Mouse (Mus musculus) frontal cortex, postnatal 10 days (tissue): Measurements from ENCODE around the gene Taf5.
A peak's percentile ranks its signal among the peaks of the same experiment; 100 is the strongest.

Experiments used
- DNase-seq, 2 experiments: peaks; one replicate each; pipeline ENCODE4 v3.0.0; 2022; ENCODE audit warnings: low spot score in 2 of 2, mixed read lengths in 1 of 2

The Taf5 gene

DNA sequence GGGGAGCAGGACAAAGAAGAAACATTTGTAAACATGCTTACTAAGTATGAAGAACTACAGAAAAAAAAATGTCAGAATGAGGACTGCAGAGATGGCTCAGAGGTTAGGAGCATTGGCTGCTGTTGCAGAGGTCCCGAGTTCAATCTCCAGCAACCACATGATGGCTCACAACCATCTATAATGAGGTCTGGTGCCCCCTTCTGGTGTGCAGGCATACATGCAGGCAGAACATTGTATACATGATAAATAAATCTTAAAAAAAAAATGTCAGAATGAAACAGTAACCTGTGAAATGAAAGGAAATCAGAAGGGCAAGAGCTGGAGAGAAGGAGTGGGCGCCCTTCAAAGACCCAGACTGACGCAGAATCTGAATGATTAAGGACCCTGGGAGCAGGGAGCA, 1.7 kb upstream of the Taf5 start:
- DNase-seq: no peak

DNA sequence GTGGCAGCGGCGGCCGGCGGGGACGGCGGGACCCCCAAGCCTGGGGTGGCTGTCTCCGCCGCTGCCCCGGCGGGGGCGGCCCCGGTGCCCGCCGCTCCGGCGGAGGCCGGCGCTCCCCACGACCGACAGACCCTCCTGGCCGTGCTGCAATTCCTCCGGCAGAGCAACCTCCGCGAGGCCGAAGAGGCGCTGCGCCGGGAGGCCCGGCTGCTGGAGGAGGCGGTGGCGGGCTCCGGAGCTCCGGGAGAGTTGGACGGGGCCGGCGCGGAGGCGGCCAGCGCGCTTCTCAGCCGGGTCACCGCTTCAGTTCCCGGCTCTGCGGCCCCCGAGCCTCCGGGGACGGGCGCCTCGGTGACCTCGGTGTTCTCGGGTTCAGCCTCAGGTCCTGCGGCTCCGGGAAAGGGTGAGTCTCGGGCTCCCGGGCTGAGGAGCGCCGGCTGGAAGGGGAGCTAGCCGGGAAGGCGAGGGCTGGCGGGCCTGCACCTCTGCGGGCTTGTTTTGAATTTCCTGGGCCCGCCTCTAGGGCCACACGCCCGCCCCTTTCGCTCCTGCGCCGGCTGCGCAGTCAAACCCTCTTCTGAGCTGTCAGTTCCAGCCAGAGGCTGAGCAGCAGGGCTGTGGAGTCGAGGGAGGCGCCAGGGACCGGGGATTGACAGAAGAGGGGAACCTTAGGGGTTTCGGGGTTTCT, 522 bp downstream of the Taf5 start:
- DNase-seq: peak; percentile 76 to 82

DNA sequence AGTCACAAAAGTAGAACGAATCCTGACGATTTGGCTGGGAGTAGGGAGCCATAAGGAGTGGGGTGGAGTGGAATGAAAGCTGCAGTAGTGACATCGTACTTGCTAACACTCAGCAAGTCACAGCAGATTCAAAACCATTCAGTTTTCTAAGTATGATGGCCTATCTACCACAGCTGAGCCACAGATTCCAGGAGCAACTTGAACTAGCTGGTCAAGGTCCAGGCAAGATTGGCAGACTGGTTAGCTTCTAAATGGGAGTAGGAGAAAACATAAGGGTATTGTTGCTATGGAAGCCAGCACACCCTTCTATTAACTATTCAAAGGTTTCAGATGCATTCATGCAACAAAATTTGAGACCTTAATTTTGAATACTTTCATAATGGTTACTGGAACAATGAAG, 20.7 kb downstream of the Taf5 start:
- no peak for DNase-seq

DNA sequence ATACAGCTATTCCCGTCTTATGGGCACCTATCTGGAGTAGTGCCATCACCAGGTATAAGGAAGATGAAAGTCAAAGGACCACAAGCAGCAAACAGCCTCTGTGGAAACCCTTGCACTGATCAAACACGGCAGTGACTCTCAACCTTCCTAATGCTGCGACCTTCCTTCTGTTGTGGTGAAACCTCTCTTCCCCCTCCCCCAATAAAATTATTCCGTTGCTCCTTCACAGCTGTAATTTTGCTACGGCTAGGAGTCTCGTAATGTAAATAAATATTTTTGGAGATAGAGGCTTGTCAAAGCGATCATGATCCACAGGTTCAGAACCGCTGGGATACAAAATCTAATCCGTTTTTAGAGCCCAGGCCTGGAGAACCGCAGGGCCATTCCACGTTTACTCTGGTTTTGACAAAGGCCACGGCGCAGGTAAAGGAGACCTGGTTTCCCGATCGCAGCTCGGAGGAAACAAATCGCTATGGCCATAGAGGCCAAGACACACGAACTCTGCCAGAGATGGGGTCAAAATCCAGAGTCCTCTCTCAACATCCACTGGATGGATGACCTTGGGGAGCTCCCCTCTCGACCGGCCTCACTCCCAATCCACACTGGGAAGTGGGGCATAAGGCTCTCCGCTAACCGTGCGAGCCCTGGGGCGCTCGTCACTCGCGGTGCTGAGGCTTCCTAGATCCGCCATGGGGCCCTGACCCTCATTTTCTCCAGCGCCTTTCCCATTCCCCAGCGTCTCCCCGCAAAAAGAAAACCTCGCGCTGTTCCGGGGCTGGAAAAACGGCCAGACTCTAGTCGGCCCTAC, 22.4 kb downstream of the Taf5 start:
- no peak for DNase-seq

DNA sequence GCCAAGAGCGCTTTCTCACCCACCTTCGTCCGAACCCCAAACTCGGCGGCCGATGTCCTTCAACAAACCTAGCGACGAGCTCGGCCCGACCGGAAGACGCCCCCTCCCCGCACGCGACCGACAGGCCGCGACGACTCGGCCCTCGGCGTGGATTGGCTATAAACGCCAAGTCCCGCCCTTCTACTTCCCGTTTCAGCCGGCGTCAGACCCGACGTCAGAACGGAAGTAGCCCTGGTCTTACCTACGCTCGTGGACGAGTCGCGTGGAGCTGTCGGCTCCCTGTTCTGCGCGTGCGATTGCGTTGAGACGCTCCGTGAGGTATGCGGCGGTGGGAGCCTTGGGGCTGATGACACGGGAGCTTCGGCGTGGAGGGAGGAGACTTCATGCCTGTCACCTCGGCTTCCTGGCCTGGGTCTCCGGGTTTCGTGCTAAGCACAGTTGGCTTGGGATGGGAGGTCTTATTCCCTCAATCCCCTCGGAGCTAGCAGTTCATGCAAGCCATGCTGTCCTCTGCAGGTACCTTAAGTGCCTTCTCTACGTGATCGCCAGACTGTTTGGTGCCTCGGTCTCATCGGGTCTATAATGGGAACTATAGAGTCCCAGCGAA, 23.1 kb downstream of the Taf5 start, which contains the start of the genes Usmg5 and Pdcd11:
Usmg5 (minus strand) TSS at position 98 of the 607 bp plus-strand sequence.
Pdcd11 (plus strand) TSS at position 219 of the 607 bp plus-strand sequence.
- peak; percentile 94 to 97 for DNase-seq

DNA sequence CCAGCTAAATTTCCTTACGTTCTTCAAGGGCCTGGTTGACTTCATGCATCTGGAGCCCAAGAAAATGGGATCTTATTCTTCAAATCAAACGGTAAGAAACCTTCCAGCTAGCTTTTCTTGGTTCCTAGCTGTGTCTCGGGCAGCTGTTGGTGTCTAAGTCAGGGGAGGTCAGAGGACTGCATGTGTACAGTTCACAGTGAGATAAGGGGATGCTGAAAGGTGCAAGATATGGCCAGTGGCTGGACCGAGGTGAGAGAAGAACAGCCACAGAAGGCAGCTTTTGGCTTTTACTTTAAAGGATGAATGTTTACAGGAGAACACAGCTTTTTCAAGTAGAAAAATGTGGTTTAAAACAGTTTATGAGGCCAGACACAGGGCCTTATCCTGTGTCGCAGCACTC, 33.5 kb downstream of the Taf5 start:
- DNase-seq: no peak

DNA sequence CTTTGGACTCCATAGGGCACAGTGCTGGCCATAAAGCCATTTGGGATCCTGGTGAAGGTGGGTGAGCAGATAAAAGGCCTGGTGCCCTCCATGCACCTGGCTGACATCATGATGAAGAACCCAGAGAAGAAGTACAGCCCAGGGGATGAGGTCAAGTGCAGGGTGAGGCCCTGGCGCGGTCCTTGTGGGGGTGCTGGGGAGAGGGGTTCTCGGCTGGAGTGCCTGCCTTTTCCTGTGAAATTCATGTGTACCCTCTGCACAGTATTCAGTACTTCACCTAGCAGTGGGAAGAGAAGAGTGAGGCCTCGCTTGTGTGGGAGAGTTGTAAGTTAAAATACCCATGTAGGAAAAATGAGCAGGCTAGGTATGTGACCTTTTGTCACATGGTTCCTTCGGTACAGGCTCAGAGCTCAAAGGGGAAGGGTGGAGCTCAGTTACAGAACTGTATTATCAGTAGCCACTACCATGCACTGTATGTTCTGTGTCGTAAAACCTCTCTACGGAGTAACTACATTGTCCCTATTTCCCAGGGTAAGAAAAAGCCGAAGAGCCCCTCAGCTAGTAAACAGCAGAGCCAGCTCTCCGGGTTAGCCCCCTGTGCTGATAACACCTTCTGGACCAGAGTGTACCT, 37.2 kb downstream of the Taf5 start:
- DNase-seq: no peak

DNA sequence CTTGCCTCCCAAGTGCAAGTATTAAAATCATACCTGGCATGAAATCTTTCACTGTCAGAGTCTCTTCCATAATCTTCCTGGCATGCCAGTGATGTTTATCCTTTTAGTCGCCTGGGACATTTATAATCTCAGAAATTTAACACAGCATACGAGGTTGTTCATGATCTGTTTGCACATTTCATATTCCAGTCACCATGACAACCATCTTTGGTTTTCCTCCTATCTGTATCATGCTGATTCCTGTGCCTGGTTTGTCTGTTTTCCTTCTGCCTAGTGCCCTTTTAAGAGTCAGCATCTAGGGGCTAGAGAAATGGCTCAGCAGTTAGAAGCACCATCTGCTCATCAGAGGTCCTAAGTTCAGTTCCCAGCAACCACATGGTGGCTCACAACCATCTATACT, 51.1 kb downstream of the Taf5 start:
- DNase-seq: no peak

DNA sequence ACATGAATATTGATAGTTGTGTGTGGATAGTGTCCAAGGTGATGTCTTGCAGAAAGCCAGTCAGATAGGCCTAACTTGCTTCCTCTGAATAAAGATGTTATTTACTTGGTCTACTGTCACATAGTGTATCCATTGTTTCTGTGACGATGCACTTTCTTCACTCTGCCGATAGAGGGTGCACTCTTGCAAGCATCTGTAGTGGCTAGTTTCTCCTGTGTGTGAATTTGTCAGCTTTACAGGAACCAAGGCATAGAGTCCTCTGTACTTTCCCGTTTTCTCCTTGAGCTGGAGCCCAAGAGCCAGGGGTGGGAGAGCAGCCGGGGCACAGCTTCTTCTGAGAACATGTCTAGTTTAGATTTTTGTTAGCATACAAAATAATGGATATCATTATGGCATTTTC, 53.5 kb downstream of the Taf5 start:
- no peak for DNase-seq

DNA sequence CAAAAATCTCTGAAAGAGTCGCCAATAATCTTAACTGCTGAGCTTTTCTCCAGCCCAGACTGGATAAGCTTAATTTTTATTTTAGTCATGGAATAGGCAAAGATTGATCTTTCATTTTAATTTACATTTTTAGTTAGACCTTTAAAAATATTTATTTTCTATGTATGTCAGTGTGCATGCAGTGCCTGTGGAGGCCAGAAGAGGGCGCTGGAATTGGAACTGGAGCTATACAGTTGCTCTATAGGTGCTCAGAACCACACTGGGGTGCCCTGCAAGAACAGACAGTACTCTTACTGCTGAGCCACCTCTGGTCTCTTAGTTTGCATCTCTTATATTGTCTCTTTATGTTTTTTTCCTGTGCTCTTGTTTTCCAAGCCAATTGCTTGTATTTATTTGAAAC, 55.3 kb downstream of the Taf5 start:
- DNase-seq: no peak

DNA sequence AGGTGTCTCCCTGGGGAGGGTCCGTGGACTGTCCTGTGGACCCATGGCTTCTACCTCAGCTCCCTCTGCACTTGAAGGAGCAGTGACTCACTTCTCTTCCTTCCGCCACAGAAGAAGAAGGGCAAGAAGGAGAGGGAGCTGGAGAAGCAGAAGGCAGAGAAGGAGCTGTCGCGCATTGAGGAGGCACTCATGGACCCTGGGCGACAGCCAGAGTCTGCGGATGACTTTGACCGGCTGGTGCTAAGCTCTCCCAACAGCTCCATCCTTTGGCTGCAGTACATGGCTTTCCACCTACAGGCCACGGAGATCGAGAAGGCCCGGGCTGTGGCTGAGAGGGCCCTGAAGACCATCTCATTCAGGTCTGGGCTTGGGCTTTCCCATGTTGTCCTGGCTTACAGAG, 60.6 kb downstream of the Taf5 start:
- DNase-seq: no peak

DNA sequence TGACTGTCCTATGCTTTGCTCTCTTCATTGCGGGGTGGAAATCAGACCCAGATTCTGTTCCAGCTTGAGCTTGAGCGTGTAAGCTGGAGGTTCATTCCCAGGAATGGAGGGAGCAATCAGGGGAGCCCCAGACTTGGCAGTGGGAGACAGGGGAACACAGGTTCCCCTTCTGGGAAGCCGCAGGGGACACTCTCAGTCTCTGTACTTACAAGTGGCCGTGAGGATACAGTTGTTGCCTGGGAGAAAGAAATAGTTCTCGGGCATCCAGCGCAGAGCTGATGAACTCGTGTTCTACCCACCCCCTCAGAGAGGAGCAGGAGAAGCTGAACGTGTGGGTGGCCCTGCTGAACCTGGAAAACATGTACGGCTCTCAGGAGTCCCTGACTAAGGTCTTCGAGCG, 61.3 kb downstream of the Taf5 start:
- no peak for DNase-seq

DNA sequence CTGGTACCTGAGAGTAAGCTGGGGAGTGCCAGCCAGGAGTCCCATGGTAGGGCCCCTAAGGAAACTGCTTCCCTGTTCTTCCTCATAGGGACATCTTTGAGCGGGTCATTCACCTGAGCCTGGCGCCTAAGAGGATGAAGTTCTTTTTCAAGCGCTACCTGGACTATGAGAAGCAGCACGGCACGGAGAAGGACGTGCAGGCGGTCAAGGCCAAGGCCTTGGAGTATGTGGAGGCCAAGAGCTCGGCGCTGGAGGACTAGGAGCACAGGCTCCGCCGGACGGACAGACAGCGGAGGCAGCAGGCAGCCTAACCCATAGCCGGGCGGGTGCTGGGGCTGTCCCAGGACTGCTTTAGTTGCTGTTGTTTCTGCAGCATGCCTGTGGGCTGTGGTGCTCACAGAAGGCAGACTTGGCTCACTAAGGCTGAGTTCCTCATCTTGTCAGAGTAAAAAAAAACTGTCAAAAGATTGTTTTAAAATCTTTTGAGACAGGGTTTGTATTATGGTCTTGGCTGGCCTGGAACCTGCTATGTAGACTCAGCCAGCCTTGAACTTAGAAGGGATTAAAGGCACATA, 63.1 kb downstream of the Taf5 start:
- DNase-seq: no peak
